Mouse (Mus musculus) heart, embryonic 16.5 days (tissue): ENCODE results near the gene Cyp4f39. TPM values are rescaled to one million over a fixed set of nuclear protein-coding genes. Genes with fewer than 3 reads are reported as not detected.
"Not testable (repeated sequence)": the region's sequence is repeated elsewhere in the genome, so short reads cannot be mapped to it uniquely, and the experiment has no call there.

ENCODE experiments used
- ATAC-seq: fragments of 200-750 bp; cut with Nextera tagmentation; replicated peaks from 2 replicates; pipeline ENCODE4 v1.8.0; 2017; ENCODE audit warnings: moderate number of reproducible peaks; ENCODE audit not compliant: insufficient read depth, low FRiP score; ENCODE audit errors: extremely low read depth
- H3K27ac ChIP-seq: fragments of 300-500 bp; sonication (generic); 2 replicates; pipeline ENCODE4 v1.5.1; 2014; ENCODE audit warnings: mild to moderate bottlenecking, low read length, control low read depth, moderate library complexity
- H3K27me3 ChIP-seq: fragments of 300-500 bp; sonication (generic); 2 replicates; pipeline ENCODE4 v1.6.1; 2014; ENCODE audit warnings: low read length, mixed read lengths; ENCODE audit not compliant: control insufficient read depth, insufficient read depth
- H3K36me3 ChIP-seq: fragments of 300-500 bp; sonication (generic); 2 replicates; pipeline ENCODE4 v1.6.1; 2014; ENCODE audit not compliant: control insufficient read depth, insufficient read depth
- H3K4me1 ChIP-seq: fragments of 300-500 bp; sonication (generic); 2 replicates; pipeline ENCODE4 v1.6.1; 2014; ENCODE audit warnings: low read length, mixed read lengths; ENCODE audit not compliant: control insufficient read depth, insufficient read depth
- H3K4me2 ChIP-seq: fragments of 300-500 bp; sonication (generic); 2 replicates; pipeline ENCODE4 v1.6.1; 2014; ENCODE audit warnings: low read depth, mild to moderate bottlenecking, control low read depth, low read length
- H3K4me3 ChIP-seq: fragments of 300-500 bp; sonication (generic); 2 replicates; pipeline ENCODE4 v1.5.1; 2014; ENCODE audit warnings: mild to moderate bottlenecking, control low read depth, low read length
- H3K9ac ChIP-seq: fragments of 300-500 bp; sonication (generic); 2 replicates; pipeline ENCODE4 v1.6.1; 2014; ENCODE audit warnings: low read length, control low read depth
- H3K9me3 ChIP-seq: fragments of 300-500 bp; sonication (generic); replicated peaks from 2 replicates; pipeline ENCODE4 v1.6.1; 2016; ENCODE audit warnings: low read length; ENCODE audit not compliant: control insufficient read depth
- WGBS: fragments of 180-500 bp; shearing (Covaris S2); extraction: QIAGEN DNeasy Blood & Tissue Kit; methylation state at CpG from one replicate; pipeline ENCODE4 v1.1.7; 2014; 5-methylcytosine and 5-hydroxymethylcytosine counted together
- polyA plus RNA-seq: library from polyadenylated mRNA; unstranded; fragments of >200 nt; fragmentation: Nextera tagmentation; extraction: Ambion mirVana; gene quantifications from 2 replicates; pipeline ENCODE4 v1.2.1, GENCODE M21; 2015

Cyp4f39 gene
- polyA plus RNA-seq, 1 experiment from 2014 or later = 0.54 TPM

DNA sequence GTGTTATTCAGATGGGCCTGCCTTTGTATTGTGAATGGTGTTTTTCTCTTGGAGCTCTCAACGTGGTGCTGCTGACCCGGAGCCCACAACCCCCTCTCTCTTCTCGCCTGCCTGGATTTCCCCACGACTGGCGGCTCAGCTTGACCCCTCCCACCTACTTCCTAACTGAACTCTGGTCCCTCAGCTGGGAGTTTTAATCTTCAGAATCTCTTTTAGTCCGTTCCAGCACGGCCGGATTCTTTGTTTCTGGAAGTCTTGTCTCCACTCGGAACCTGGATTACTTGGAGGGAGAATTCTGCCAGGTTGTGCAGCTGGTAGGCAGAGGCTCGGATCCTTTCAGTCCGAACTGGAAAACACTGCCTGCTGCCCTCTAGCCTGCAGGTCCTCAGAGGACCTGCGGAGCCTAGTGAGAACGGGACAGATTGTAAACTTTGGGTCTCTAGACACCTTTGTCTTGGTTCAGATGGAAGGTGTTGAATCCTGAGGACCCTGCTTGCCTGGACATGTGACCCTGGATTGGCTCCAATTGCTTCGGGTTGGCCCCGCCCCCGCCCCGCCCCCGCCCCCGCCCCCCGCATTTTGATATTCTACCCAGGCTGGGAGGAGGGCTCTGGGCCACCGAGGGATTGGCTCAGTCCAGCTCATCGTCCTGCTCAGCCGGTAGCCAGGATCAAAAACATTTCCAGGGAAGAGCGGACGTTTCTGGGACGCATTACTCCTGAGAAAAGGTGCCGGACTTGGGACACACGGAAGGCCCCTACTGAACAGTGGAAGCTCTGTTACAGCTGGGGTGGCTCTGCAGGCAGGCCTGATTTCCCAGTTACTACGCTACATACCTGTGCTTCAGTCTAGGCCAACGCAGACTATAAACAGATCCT, 53.6 kb downstream of the Cyp4f39 start, which contains the start of gene Cyp4f17:
Cyp4f17 (plus strand) TSS at position 200 of the 878 bp plus-strand sequence.
- Histone ChIP-seq H3K36me3 (peaks cover 4% of the 10 kb centered on the region; the same call in 1 of the 2 replicates), H3K4me3 (peak within 1 kb of the TSS; percentile 56), H3K27ac (peak within 1 kb of the TSS; percentile 91), H3K9ac (peak within 1 kb of the TSS; percentile 76), H3K9me3 (no peaks in the 10 kb centered on the region), H3K4me1 (peaks cover 20% of the 10 kb centered on the region), H3K4me2 (peak within 1 kb of the TSS; percentile 85), H3K27me3 (no peaks in the 10 kb centered on the region)
- peak; percentile 85 for ATAC-seq
- 1% methylated on average over 29 of the region's 30 CpGs for WGBS

DNA sequence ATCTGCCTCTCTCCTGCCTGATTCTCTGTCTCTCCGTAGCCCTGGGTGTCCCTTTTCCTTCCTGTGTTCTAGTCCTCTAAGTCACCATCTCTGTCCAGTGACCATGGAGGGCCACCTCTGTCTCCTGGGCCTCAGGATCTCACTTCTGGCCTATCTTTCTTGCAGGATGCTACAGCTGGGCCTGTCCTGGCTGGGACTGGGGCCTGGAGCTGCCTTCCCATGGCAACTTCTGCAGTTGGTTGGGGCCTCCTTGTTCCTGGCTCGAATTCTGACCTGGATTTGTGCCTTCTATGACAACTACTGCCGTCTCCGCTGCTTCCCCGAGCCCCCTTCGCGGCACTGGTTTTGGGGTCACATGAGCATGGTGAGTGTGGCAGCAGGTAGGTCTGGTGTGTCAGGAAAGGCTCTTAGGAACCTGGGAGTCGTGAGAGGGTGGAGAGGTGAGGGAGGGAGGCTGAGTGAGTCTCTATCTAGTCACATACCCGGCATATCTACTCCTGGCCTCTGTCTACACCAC, 54.3 kb downstream of the Cyp4f39 start:
- peaks cover 4% of the 10 kb centered on the region; the same call in 1 of the 2 replicates for H3K36me3 ChIP-seq
- ATAC-seq = no peak; the same call in 1 of the 2 replicates
- peak overlapping the region; percentile 79 for H3K27ac ChIP-seq
- WGBS = 50% methylated on average over 9 of the region's 9 CpGs
- peak overlapping the region; percentile 85 for H3K4me2 ChIP-seq
- peak overlapping the region; percentile 56 for H3K4me3 ChIP-seq
- H3K4me1 ChIP-seq = peaks cover 20% of the 10 kb centered on the region
- no peaks in the 10 kb centered on the region for H3K9me3 ChIP-seq
- peak overlapping the region; percentile 76 for H3K9ac ChIP-seq
- H3K27me3 ChIP-seq = no peaks in the 10 kb centered on the region

DNA sequence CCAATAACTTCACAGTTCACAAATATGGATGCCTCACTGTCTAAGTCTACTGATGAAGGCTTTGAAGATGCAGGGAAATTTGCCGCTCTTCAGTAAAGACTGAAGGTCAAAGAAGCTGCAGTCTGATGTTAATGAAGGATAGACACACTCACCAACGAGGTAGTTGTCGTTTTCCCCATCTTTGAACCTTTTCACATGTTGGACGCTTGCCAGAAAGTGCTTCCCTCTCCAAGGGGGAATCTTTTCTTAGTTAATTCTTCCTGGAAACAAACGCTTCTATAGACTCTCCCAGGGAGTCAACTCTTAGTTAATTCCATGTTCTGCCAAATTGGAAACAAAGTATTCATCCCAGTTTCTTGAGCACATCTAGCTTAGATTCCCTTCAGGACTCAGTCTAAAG, 63.6 kb downstream of the Cyp4f39 start:
- no peak for ATAC-seq
- Histone ChIP-seq H3K4me3 (no peak overlapping the region), H3K4me2 (no peak overlapping the region), H3K36me3 (no peaks in the 10 kb centered on the region), H3K27ac (no peak overlapping the region), H3K4me1 (no peaks in the 10 kb centered on the region), H3K9ac (no peak overlapping the region), H3K27me3 (no peaks in the 10 kb centered on the region), H3K9me3 (no peaks in the 10 kb centered on the region)
- WGBS = 74% methylated on average over 5 of the region's 5 CpGs

DNA sequence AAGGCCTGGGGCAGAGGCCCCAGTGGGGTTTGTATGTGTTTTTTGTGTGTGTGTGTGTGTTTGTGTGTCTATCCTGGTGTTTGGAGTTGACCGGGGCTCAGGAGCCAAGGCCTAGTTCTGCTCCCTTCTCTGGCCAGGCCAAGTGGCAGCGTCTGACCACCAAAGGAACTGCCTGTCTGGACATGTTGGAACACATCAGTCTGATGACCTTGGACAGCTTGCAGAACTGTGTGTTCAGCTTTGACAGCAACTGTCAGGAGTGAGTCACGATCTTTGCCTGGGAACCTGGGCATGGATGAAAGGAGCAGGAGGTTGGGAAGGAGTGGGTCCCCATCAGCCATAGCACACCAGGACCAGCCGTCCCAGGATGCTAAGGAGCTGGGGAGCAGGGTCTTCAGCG, 69.5 kb downstream of the Cyp4f39 start:
- Histone ChIP-seq H3K36me3 (peaks cover 3% of the 10 kb centered on the region; the same call in 1 of the 2 replicates), H3K27ac (no peak overlapping the region), H3K27me3 (no peaks in the 10 kb centered on the region), H3K9me3 (no peaks in the 10 kb centered on the region), H3K9ac (no peak overlapping the region), H3K4me2 (no peak overlapping the region), H3K4me1 (no peaks in the 10 kb centered on the region), H3K4me3 (no peak overlapping the region)
- no peak for ATAC-seq
- 81% methylated on average over 5 of the region's 5 CpGs for WGBS

DNA sequence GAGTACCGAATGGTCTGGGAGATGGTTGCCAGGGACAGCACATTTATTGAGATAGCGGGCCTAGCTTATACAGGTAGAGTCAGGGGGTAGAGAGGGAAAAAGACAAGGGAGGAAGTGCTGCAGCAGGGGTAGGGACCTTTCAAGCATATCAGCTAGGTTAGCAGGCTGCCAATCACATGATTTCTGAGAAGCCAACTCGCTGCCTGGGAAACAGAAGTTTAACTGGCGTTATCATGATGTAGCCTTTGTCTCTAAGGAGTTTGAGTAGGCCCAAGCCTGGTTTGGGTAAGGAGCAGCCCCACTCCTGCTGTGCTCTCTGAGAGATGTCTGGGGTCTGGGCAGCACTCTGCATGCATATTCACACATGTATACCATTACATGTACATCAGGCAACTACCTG, 69.9 kb downstream of the Cyp4f39 start:
- Histone ChIP-seq H3K4me3 (no peak overlapping the region), H3K4me2 (no peak overlapping the region), H3K36me3 (peaks cover 3% of the 10 kb centered on the region; the same call in 1 of the 2 replicates), H3K9ac (no peak overlapping the region), H3K27ac (no peak overlapping the region), H3K27me3 (no peaks in the 10 kb centered on the region), H3K9me3 (no peaks in the 10 kb centered on the region), H3K4me1 (no peaks in the 10 kb centered on the region)
- ATAC-seq = no peak
- 80% methylated on average over 4 of the region's 4 CpGs for WGBS

DNA sequence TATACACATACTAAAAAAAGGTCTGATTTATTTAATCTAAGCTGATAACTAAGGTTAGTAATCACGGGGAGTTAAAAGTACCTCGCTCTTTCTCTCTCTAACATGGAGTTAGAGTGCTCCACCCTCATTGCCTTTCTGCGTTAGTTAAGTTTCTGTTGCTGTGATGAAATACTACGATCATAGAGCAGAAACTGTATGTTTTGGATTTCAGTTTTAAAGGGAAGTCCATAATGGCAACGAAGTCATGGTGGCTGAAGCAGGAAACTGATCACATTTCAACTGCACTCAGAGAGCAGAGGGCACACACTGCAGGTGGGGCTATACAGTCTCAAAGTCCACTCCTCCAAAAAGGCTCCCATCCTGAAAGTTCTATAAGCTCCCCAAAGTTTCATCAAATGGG, 70.3 kb downstream of the Cyp4f39 start:
- Histone ChIP-seq H3K9me3 (no peaks in the 10 kb centered on the region), H3K4me3 (no peak overlapping the region), H3K36me3 (peaks cover 3% of the 10 kb centered on the region; the same call in 1 of the 2 replicates), H3K27me3 (no peaks in the 10 kb centered on the region), H3K27ac (no peak overlapping the region), H3K9ac (no peak overlapping the region), H3K4me2 (no peak overlapping the region), H3K4me1 (no peaks in the 10 kb centered on the region)
- WGBS = 84% methylated on average over 5 of the region's 5 CpGs
- ATAC-seq = no peak

DNA sequence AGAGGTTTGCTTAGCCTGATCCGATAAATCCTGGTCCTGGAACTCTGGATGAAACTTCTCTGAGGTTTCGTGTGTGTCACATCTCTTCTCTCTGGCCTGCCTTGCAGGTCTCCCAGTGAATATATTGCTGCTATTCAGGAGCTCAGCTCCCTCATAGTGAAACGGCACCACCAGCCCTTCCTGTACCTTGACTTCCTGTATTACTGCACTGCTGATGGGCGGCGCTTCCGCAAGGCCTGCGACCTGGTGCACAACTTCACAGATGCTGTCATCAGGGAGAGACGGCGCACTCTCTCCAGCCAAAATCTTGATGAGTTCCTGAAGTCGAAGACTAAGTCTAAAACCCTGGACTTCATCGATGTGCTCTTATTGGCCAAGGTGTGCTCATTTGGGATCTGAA, 71.4 kb downstream of the Cyp4f39 start:
- H3K4me1 ChIP-seq = 0 out of 2 replicates have a peak, but pooled peaks cover 4% of the 10 kb centered on the region
- H3K9ac ChIP-seq = no peak overlapping the region
- ATAC-seq = no peak
- H3K36me3 ChIP-seq = peaks cover 3% of the 10 kb centered on the region; the same call in 1 of the 2 replicates
- H3K27me3 ChIP-seq = no peaks in the 10 kb centered on the region
- H3K9me3 ChIP-seq = no peaks in the 10 kb centered on the region
- WGBS = 81% methylated on average over 11 of the region's 11 CpGs
- no peak overlapping the region for H3K27ac ChIP-seq
- no peak overlapping the region for H3K4me3 ChIP-seq
- H3K4me2 ChIP-seq = no peak overlapping the region

DNA sequence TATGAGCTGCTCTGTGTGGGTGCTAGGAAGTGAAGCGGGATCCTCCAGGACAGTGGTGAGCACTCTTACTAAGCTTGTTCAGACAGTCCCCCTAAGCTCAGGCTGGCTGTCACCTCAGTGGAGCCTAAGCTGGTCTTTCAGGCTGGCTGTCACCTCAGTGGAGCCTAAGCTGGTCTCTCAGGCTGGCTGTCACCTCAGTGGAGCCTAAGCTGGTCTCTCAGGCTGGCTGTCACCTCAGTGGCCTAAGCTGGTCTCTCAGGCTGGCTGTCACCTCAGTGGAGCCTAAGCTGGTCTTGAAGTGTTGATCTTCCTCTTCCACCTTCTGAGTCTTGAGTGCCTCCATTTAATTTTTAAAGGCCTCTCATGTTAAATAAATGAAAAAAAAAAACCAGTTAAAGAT, 73.8 kb downstream of the Cyp4f39 start:
- 86% methylated on average over 1 of the region's 1 CpGs for WGBS
- not testable (repeated sequence) for H3K27ac ChIP-seq, ATAC-seq

DNA sequence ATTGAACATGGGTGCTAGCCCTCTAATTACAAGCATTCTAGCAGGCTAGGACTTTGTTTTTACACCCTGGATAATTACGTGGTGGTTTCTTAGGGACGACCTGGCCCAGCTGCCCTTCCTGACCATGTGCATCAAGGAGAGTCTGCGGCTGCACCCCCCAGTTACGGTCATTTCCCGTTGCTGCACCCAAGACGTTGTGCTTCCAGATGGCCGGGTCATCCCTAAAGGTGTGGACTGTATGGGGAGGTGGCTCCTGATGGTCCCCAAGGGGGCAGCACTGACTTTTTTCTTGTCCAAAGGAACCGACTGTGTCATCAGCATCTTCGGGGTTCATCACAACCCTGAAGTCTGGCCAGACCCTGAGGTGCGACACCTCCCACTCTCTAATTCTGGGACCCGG, 75.2 kb downstream of the Cyp4f39 start:
- WGBS = 88% methylated on average over 11 of the region's 11 CpGs
- Histone ChIP-seq H3K36me3 (peaks cover 3% of the 10 kb centered on the region; the same call in 1 of the 2 replicates), H3K4me2 (no peak overlapping the region), H3K9ac (no peak overlapping the region), H3K4me3 (no peak overlapping the region), H3K9me3 (no peaks in the 10 kb centered on the region), H3K4me1 (0 out of 2 replicates have a peak, but pooled peaks cover 4% of the 10 kb centered on the region), H3K27me3 (no peaks in the 10 kb centered on the region), H3K27ac (no peak overlapping the region)
- ATAC-seq = no peak

More for the DNA sequence above, 73.8 kb downstream of the Cyp4f39 start:
- not testable (repeated sequence) for H3K4me3 ChIP-seq, H3K9me3 ChIP-seq, H3K9ac ChIP-seq, H3K4me2 ChIP-seq, H3K27me3 ChIP-seq, H3K4me1 ChIP-seq, H3K36me3 ChIP-seq
